Mouse (Mus musculus) intestine, embryonic 16.5 days (tissue): ENCODE measurements around the gene Cdca8. TPM values are rescaled to one million over a fixed set of nuclear protein-coding genes. Genes with fewer than 3 reads are reported as not detected.
"Not testable (repeated sequence)": the region's sequence is repeated elsewhere in the genome, so short reads cannot be mapped to it uniquely, and the experiment has no call there.

Experiments
- ATAC-seq: fragments of 200-750 bp; cut with Nextera tagmentation; 2 replicates; pipeline ENCODE4 v1.8.0; 2017; ENCODE audit warnings: moderate TSS enrichment, moderate library complexity
- H3K27ac ChIP-seq: fragments of 300-500 bp; sonication (generic); 2 replicates; pipeline ENCODE4 v1.5.1; 2014; ENCODE audit warnings: mild to moderate bottlenecking, low read length
- H3K27me3 ChIP-seq: fragments of 300-500 bp; sonication (generic); replicated peaks from 2 replicates; pipeline ENCODE4 v1.6.1; 2014; ENCODE audit warnings: low read length, control low read depth, mixed read lengths; ENCODE audit not compliant: control insufficient read depth, insufficient read depth
- H3K36me3 ChIP-seq: fragments of 300-500 bp; sonication (generic); 2 replicates; pipeline ENCODE4 v1.6.1; 2014; ENCODE audit warnings: low read length, control low read depth; ENCODE audit not compliant: control insufficient read depth, insufficient read depth
- H3K4me1 ChIP-seq: fragments of 300-500 bp; sonication (generic); 2 replicates; pipeline ENCODE4 v1.6.1; 2014; ENCODE audit warnings: low read length, control low read depth, mixed read lengths; ENCODE audit not compliant: control insufficient read depth, insufficient read depth
- H3K4me2 ChIP-seq: fragments of 300-500 bp; sonication (generic); 2 replicates; pipeline ENCODE4 v1.6.1; 2014; ENCODE audit warnings: low read depth, low read length, control low read depth
- H3K4me3 ChIP-seq: fragments of 300-500 bp; sonication (generic); 2 replicates; pipeline ENCODE4 v1.5.1; 2014; ENCODE audit warnings: mild to moderate bottlenecking, low read length
- H3K9ac ChIP-seq: fragments of 300-500 bp; sonication (generic); 2 replicates; pipeline ENCODE4 v1.6.1; 2014; ENCODE audit warnings: low read depth, low read length
- H3K9me3 ChIP-seq: fragments of 300-500 bp; sonication (generic); 2 replicates; pipeline ENCODE4 v1.6.1; 2016; ENCODE audit warnings: low read length, control low read depth; ENCODE audit not compliant: control insufficient read depth
- WGBS: fragments of 180-500 bp; shearing (Covaris S2); extraction: QIAGEN DNeasy Blood & Tissue Kit; methylation state at CpG from one replicate; pipeline ENCODE4 v1.1.7; 2014; 5-methylcytosine and 5-hydroxymethylcytosine counted together
- polyA plus RNA-seq: library from polyadenylated mRNA; unstranded; fragments of >200 nt; fragmentation: Nextera tagmentation; extraction: Ambion mirVana; gene quantifications from 2 replicates; pipeline ENCODE4 v1.2.1, GENCODE M21; 2015

The Cdca8 gene
- 105 and 126 TPM in 2 replicates for polyA plus RNA-seq

- not testable (repeated sequence) for H3K27me3 ChIP-seq, H3K9ac ChIP-seq, H3K4me3 ChIP-seq, H3K9me3 ChIP-seq, ATAC-seq, H3K4me2 ChIP-seq, H3K36me3 ChIP-seq, H3K27ac ChIP-seq
- 90% methylated on average over 4 of the region's 4 CpGs for WGBS
- H3K4me1 ChIP-seq: peaks cover 12% of the 10 kb centered on the region
Observed at GRCm38 (mm10) chr4:124939211-124939610, at the start of gene Cdca8. TSS of gene Cdca8 (minus strand) at chr4:124939311.

- H3K27me3 ChIP-seq: peaks cover 73% of the 10 kb centered on the region
- H3K4me3 ChIP-seq: no peak overlapping the region
- no peak overlapping the region for H3K27ac ChIP-seq
- 12% methylated on average over 9 of the region's 9 CpGs for WGBS
- no peak for ATAC-seq
- no peaks in the 10 kb centered on the region for H3K36me3 ChIP-seq
- no peak overlapping the region for H3K9ac ChIP-seq
- no peak overlapping the region for H3K4me2 ChIP-seq
- no peaks in the 10 kb centered on the region for H3K9me3 ChIP-seq
- peaks cover 26% of the 10 kb centered on the region for H3K4me1 ChIP-seq
Observed at GRCm38 (mm10) chr4:124988382-124988781, 49.3 kb upstream of the Cdca8 start.

GRCm38 (mm10) chr4:124987711-124988097 is 48.6 kb upstream of the Cdca8 start:
- Histone ChIP-seq H3K9ac (no peak overlapping the region), H3K27ac (no peak overlapping the region), H3K4me2 (no peak overlapping the region), H3K4me1 (peaks cover 26% of the 10 kb centered on the region), H3K9me3 (no peaks in the 10 kb centered on the region), H3K4me3 (no peak overlapping the region), H3K27me3 (peaks cover 75% of the 10 kb centered on the region), H3K36me3 (no peaks in the 10 kb centered on the region)
- ATAC-seq: no peak
- 15% methylated on average over 10 of the region's 10 CpGs for WGBS

- 3% methylated on average over 51 of the region's 51 CpGs for WGBS
- no peak overlapping the region for H3K27ac ChIP-seq
- ATAC-seq: 0 out of 2 replicates have a peak, but pooled peaks have one; percentile 8
- H3K4me1 ChIP-seq: peaks cover 26% of the 10 kb centered on the region
- no peaks in the 10 kb centered on the region for H3K36me3 ChIP-seq
- H3K4me2 ChIP-seq: peak overlapping the region; percentile 70
- H3K27me3 ChIP-seq: peaks cover 77% of the 10 kb centered on the region
- H3K4me3 ChIP-seq: peak overlapping the region; percentile 51
- H3K9ac ChIP-seq: peak overlapping the region; percentile 54
- H3K9me3 ChIP-seq: no peaks in the 10 kb centered on the region
Observed at GRCm38 (mm10) chr4:124986739-124987710, 47.9 kb upstream of the Cdca8 start.

- Histone ChIP-seq H3K27ac (no peak within 1 kb of the TSS), H3K36me3 (no peaks in the 10 kb centered on the region), H3K4me3 (peak within 1 kb of the TSS; percentile 51), H3K9me3 (no peaks in the 10 kb centered on the region), H3K27me3 (peaks cover 73% of the 10 kb centered on the region), H3K4me2 (peak within 1 kb of the TSS; percentile 70), H3K4me1 (peaks cover 26% of the 10 kb centered on the region), H3K9ac (peak within 1 kb of the TSS; percentile 54)
- under 1% methylated on average over 39 of the region's 62 CpGs for WGBS
- peak; percentile 55 for ATAC-seq
Observed at GRCm38 (mm10) chr4:124985671-124986602, 46.8 kb upstream of the Cdca8 start, which contains the start of gene Rspo1. TSS of gene Rspo1 (plus strand) at chr4:124986430.

GRCm38 (mm10) chr4:124984871-124985670 is 46.0 kb upstream of the Cdca8 start:
- Histone ChIP-seq H3K4me2 (no peak overlapping the region), H3K9me3 (no peaks in the 10 kb centered on the region), H3K27me3 (peaks cover 64% of the 10 kb centered on the region), H3K4me3 (no peak overlapping the region), H3K36me3 (no peaks in the 10 kb centered on the region), H3K9ac (no peak overlapping the region), H3K4me1 (peaks cover 23% of the 10 kb centered on the region), H3K27ac (no peak overlapping the region)
- WGBS: 10% methylated on average over 18 of the region's 18 CpGs
- ATAC-seq: no peak

- WGBS: 20% methylated on average over 9 of the region's 9 CpGs
- Histone ChIP-seq H3K4me1 (peaks cover 16% of the 10 kb centered on the region), H3K27ac (no peak overlapping the region), H3K9me3 (no peaks in the 10 kb centered on the region), H3K4me3 (no peak overlapping the region), H3K4me2 (no peak overlapping the region), H3K36me3 (no peaks in the 10 kb centered on the region), H3K27me3 (peaks cover 55% of the 10 kb centered on the region), H3K9ac (no peak overlapping the region)
- ATAC-seq: no peak
Observed at GRCm38 (mm10) chr4:124983893-124984526, 44.9 kb upstream of the Cdca8 start.

- Histone ChIP-seq H3K27me3 (peaks cover 2% of the 10 kb centered on the region), H3K9ac (no peak overlapping the region), H3K4me3 (no peak overlapping the region), H3K27ac (no peak overlapping the region), H3K4me1 (no peaks in the 10 kb centered on the region), H3K9me3 (no peaks in the 10 kb centered on the region), H3K4me2 (no peak overlapping the region), H3K36me3 (no peaks in the 10 kb centered on the region)
- WGBS: 25% methylated on average over 5 of the region's 5 CpGs
- peak; percentile 85 for ATAC-seq
Observed at GRCm38 (mm10) chr4:124978201-124978600, 39.1 kb upstream of the Cdca8 start.
